Mouse (Mus musculus): ENCODE measurements around the gene Tfeb. TPM values are rescaled to one million over a fixed set of nuclear protein-coding genes. Genes with fewer than 3 reads are reported as not detected.

The Tfeb gene
- polyA plus RNA-seq, 1 experiment from 2014 or later: 19.6 TPM

GRCm38 (mm10) chr17:47694503-47695336 is 42.1 kb upstream of the Tfeb start, which contains the start of gene Prickle4:
Gene Prickle4 (minus strand): TSS chr17:47694736.
- peak; percentile 95 for ATAC-seq (ENCODE audit: low FRiP score, low TSS enrichment)
- H3K9me3 ChIP-seq (ENCODE audit: low read length): no peaks in the 10 kb centered on the region
- WGBS: under 1% methylated on average over 68 of the region's 82 CpGs
- H3K4me1 ChIP-seq (ENCODE audit: insufficient read depth, low read length): peaks cover 18% of the 10 kb centered on the region
- no peaks in the 10 kb centered on the region for H3K36me3 ChIP-seq (ENCODE audit: insufficient read depth, low read length)
- H3K27ac ChIP-seq (ENCODE audit: low read length): peak within 1 kb of the TSS; percentile 74
- no peaks in the 10 kb centered on the region; the same call in 1 of the 2 replicates for H3K27me3 ChIP-seq (ENCODE audit: insufficient read depth, low read length)
- H3K9ac ChIP-seq (replicated peaks; ENCODE audit: low read length): peak within 1 kb of the TSS; percentile 85
- H3K4me3 ChIP-seq (ENCODE audit: low read length): peak within 1 kb of the TSS; percentile 74
- H3K4me2 ChIP-seq (replicated peaks; ENCODE audit: low read depth, low read length): peak within 1 kb of the TSS; percentile 83

GRCm38 (mm10) chr17:47695337-47695710 is 41.5 kb upstream of the Tfeb start:
- H3K36me3 ChIP-seq (ENCODE audit: insufficient read depth, low read length): peaks cover 3% of the 10 kb centered on the region; the same call in 1 of the 2 replicates
- peak overlapping the region; percentile 83 for H3K4me2 ChIP-seq (replicated peaks; ENCODE audit: low read depth, low read length)
- peaks cover 16% of the 10 kb centered on the region for H3K4me1 ChIP-seq (ENCODE audit: insufficient read depth, low read length)
- no peaks in the 10 kb centered on the region; the same call in 1 of the 2 replicates for H3K27me3 ChIP-seq (ENCODE audit: insufficient read depth, low read length)
- H3K27ac ChIP-seq (ENCODE audit: low read length): peak overlapping the region; percentile 74; the same call in 1 of the 2 replicates
- peak overlapping the region; percentile 85 for H3K9ac ChIP-seq (replicated peaks; ENCODE audit: low read length)
- ATAC-seq (ENCODE audit: low FRiP score, low TSS enrichment): no peak
- 0% methylated on average over 21 of the region's 23 CpGs for WGBS
- H3K9me3 ChIP-seq (ENCODE audit: low read length): no peaks in the 10 kb centered on the region
- peak overlapping the region; percentile 74 for H3K4me3 ChIP-seq (ENCODE audit: low read length)

GRCm38 (mm10) chr17:47698156-47698555 is 38.7 kb upstream of the Tfeb start:
- ATAC-seq (ENCODE audit: low FRiP score, low TSS enrichment): no peak
- Histone ChIP-seq H3K36me3 (ENCODE audit: insufficient read depth, low read length) (peaks cover 16% of the 10 kb centered on the region), H3K9me3 (ENCODE audit: low read length) (no peaks in the 10 kb centered on the region), H3K27ac (ENCODE audit: low read length) (peak overlapping the region; percentile 40; the same call in 1 of the 2 replicates), H3K9ac (replicated peaks; ENCODE audit: low read length) (no peak overlapping the region), H3K4me1 (ENCODE audit: insufficient read depth, low read length) (peaks cover 20% of the 10 kb centered on the region), H3K27me3 (ENCODE audit: insufficient read depth, low read length) (peaks cover 2% of the 10 kb centered on the region; the same call in 1 of the 2 replicates), H3K4me2 (replicated peaks; ENCODE audit: low read depth, low read length) (no peak overlapping the region), H3K4me3 (ENCODE audit: low read length) (no peak overlapping the region)
- WGBS: 78% methylated on average over 10 of the region's 10 CpGs

DNA sequence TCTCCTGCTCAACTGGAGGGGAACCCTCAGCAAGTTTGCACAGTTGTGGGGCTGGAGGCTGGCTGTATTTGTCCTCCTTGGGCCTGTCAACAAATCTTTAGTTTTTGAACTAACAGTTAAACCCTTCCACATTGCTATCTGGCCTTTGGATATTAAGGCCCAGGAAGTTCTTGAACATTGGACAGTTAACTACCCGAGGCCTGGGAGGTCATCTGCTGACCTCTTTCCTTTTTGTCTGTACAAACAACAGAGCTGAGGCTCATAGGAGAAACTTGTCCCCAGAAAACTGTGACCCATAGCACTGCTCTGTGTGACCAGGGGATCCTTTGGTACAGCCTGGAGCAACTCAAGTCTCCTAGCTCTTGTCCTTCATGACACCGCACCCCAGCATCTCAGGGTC is 37.8 kb upstream of the Tfeb start:
- Histone ChIP-seq H3K9me3 (ENCODE audit: low read length) (no peaks in the 10 kb centered on the region), H3K36me3 (ENCODE audit: insufficient read depth, low read length) (peaks cover 19% of the 10 kb centered on the region), H3K27ac (ENCODE audit: low read length) (no peak overlapping the region), H3K9ac (replicated peaks; ENCODE audit: low read length) (no peak overlapping the region), H3K27me3 (ENCODE audit: insufficient read depth, low read length) (peaks cover 4% of the 10 kb centered on the region; the same call in 1 of the 2 replicates), H3K4me1 (ENCODE audit: insufficient read depth, low read length) (peaks cover 14% of the 10 kb centered on the region), H3K4me3 (ENCODE audit: low read length) (no peak overlapping the region), H3K4me2 (replicated peaks; ENCODE audit: low read depth, low read length) (no peak overlapping the region)
- ATAC-seq (ENCODE audit: low FRiP score, low TSS enrichment): no peak
- WGBS: 70% methylated on average over 2 of the region's 2 CpGs

GRCm38 (mm10) chr17:47701793-47702192 is 35.0 kb upstream of the Tfeb start:
- Histone ChIP-seq H3K36me3 (ENCODE audit: insufficient read depth, low read length) (peaks cover 19% of the 10 kb centered on the region), H3K9me3 (ENCODE audit: low read length) (no peaks in the 10 kb centered on the region), H3K9ac (replicated peaks; ENCODE audit: low read length) (no peak overlapping the region), H3K4me1 (ENCODE audit: insufficient read depth, low read length) (peaks cover 5% of the 10 kb centered on the region; the same call in 1 of the 2 replicates), H3K4me2 (replicated peaks; ENCODE audit: low read depth, low read length) (no peak overlapping the region), H3K4me3 (ENCODE audit: low read length) (no peak overlapping the region), H3K27me3 (ENCODE audit: insufficient read depth, low read length) (peaks cover 4% of the 10 kb centered on the region; the same call in 1 of the 2 replicates), H3K27ac (ENCODE audit: low read length) (no peak overlapping the region)
- 74% methylated on average over 9 of the region's 9 CpGs for whole genome bisulfite sequencing
- ATAC-seq (ENCODE audit: low FRiP score, low TSS enrichment): no peak

DNA sequence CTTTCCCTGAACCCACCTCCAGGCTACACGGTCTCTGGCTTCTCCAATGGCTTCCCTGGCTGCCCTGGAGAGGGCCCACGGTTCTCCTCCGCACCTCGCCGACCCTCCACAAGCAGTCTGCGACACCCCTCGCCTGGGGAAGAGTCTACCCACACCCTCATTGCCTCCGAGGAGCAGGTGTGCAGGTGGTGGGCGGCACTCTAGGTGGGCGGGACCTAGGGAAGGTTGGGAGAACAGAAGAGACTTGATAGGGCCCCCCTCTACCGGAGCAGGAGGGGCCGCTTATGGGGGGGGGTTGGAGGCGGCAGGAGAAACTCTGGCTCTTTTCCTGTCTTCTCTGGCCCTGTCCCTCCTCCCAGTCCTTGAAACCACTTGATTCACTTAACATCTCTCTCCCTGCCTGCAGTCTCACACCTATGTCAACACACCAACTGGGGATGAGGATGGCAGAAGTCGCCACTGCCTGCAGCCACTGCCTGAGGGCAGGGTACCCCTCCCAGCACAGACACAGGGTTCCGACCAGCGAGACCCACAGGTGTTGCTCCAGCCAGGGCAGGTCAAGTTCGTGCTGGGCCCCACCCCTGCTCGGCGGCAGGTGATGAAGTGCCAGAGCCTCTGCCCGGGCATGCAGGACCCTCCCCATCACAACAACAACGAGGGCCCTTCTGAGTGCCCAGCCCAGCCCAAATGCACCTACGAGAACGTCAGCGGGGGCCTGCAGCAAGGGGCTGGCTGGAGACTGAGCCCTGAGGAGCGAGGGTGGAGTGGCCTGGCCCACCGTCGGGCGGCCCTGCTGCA is 34.1 kb upstream of the Tfeb start:
- peaks cover 19% of the 10 kb centered on the region for H3K36me3 ChIP-seq (ENCODE audit: insufficient read depth, low read length)
- no peaks in the 10 kb centered on the region for H3K9me3 ChIP-seq (ENCODE audit: low read length)
- H3K27ac ChIP-seq (ENCODE audit: low read length): no peak overlapping the region
- H3K4me3 ChIP-seq (ENCODE audit: low read length): no peak overlapping the region
- H3K4me2 ChIP-seq (replicated peaks; ENCODE audit: low read depth, low read length): no peak overlapping the region
- no peak for ATAC-seq (ENCODE audit: low FRiP score, low TSS enrichment)
- peaks cover 5% of the 10 kb centered on the region; the same call in 1 of the 2 replicates for H3K4me1 ChIP-seq (ENCODE audit: insufficient read depth, low read length)
- peaks cover 4% of the 10 kb centered on the region; the same call in 1 of the 2 replicates for H3K27me3 ChIP-seq (ENCODE audit: insufficient read depth, low read length)
- 37% methylated on average over 28 of the region's 28 CpGs for WGBS
- no peak overlapping the region for H3K9ac ChIP-seq (replicated peaks; ENCODE audit: low read length)

DNA sequence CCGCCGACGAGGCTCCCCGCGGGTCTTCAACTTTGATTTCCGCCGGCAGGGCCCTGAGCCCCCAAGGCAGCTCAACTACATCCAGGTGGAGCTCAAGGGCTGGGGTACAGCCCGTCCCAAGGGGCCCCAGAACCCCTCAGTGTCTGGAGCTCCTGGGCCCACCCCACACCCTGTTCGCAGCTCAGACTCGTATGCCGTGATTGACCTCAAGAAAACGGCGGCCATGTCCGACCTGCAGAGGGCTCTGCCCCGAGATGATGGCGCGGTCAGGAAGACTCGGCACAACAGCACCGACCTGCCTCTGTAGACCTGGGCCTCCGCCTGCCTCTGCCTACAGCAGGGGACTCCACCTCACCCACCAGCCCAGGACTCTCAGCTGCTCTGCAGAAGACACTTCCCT is 33.3 kb upstream of the Tfeb start:
- Histone ChIP-seq H3K4me1 (ENCODE audit: insufficient read depth, low read length) (peaks cover 5% of the 10 kb centered on the region; the same call in 1 of the 2 replicates), H3K4me2 (replicated peaks; ENCODE audit: low read depth, low read length) (no peak overlapping the region), H3K27ac (ENCODE audit: low read length) (no peak overlapping the region), H3K4me3 (ENCODE audit: low read length) (no peak overlapping the region), H3K9me3 (ENCODE audit: low read length) (no peaks in the 10 kb centered on the region), H3K27me3 (ENCODE audit: insufficient read depth, low read length) (peaks cover 4% of the 10 kb centered on the region; the same call in 1 of the 2 replicates), H3K9ac (replicated peaks; ENCODE audit: low read length) (no peak overlapping the region), H3K36me3 (ENCODE audit: insufficient read depth, low read length) (peaks cover 19% of the 10 kb centered on the region)
- ATAC-seq (ENCODE audit: low FRiP score, low TSS enrichment): no peak
- WGBS: 37% methylated on average over 20 of the region's 20 CpGs

GRCm38 (mm10) chr17:47704692-47705091 is 32.1 kb upstream of the Tfeb start:
- WGBS: 79% methylated on average over 4 of the region's 4 CpGs
- ATAC-seq (ENCODE audit: low FRiP score, low TSS enrichment): no peak
- peaks cover 5% of the 10 kb centered on the region; the same call in 1 of the 2 replicates for H3K4me1 ChIP-seq (ENCODE audit: insufficient read depth, low read length)
- H3K4me2 ChIP-seq (replicated peaks; ENCODE audit: low read depth, low read length): no peak overlapping the region
- H3K4me3 ChIP-seq (ENCODE audit: low read length): no peak overlapping the region
- no peaks in the 10 kb centered on the region for H3K9me3 ChIP-seq (ENCODE audit: low read length)
- H3K27me3 ChIP-seq (ENCODE audit: insufficient read depth, low read length): peaks cover 4% of the 10 kb centered on the region; the same call in 1 of the 2 replicates
- H3K27ac ChIP-seq (ENCODE audit: low read length): no peak overlapping the region
- no peak overlapping the region for H3K9ac ChIP-seq (replicated peaks; ENCODE audit: low read length)
- H3K36me3 ChIP-seq (ENCODE audit: insufficient read depth, low read length): peaks cover 19% of the 10 kb centered on the region

GRCm38 (mm10) chr17:47706196-47706595 is 30.6 kb upstream of the Tfeb start:
- H3K36me3 ChIP-seq (ENCODE audit: insufficient read depth, low read length): peaks cover 16% of the 10 kb centered on the region
- H3K9ac ChIP-seq (replicated peaks; ENCODE audit: low read length): no peak overlapping the region
- peaks cover 5% of the 10 kb centered on the region; the same call in 1 of the 2 replicates for H3K4me1 ChIP-seq (ENCODE audit: insufficient read depth, low read length)
- no peak overlapping the region for H3K4me3 ChIP-seq (ENCODE audit: low read length)
- no peak overlapping the region for H3K27ac ChIP-seq (ENCODE audit: low read length)
- peaks cover 4% of the 10 kb centered on the region; the same call in 1 of the 2 replicates for H3K27me3 ChIP-seq (ENCODE audit: insufficient read depth, low read length)
- WGBS: 67% methylated on average over 1 of the region's 1 CpGs
- H3K4me2 ChIP-seq (replicated peaks; ENCODE audit: low read depth, low read length): no peak overlapping the region
- no peak for ATAC-seq (ENCODE audit: low FRiP score, low TSS enrichment)
- no peaks in the 10 kb centered on the region for H3K9me3 ChIP-seq (ENCODE audit: low read length)
